In the genomic region with DNA sequence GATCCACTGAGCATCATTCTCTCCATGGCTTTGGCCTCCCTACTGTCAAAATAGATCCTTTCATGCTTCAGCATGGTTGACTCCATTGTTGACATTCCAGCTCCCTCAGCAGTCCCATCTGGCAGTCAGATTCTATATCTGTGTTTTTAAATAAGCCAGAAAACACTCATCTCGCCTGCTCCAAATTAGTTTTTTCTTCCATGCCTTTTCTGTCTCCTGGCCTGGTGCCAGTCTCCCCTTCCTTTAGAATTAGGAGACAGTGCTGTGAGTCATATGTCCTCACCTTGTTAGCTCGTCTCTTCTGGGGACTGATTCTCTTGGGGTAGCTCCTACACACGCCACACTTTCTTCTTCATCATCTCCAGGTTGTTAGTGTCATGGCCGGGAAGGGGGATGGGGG, we compare ENCODE assay signal across 11 mouse cellular contexts.
DNase-seq lines count a peak whose midpoint lies in the region; ATAC-seq lines count a peak whose summit lies in the region.
"Had no signal": no experiment of that assay in that cellular context is flagged by ENCODE, and none has a peak within 500 bp of the region (broad histone marks: within the 10 kb centered on the region; RNA-seq: fewer than 3 reads in every experiment).

No protein-coding gene starts in this region.

- no peaks in the 10 kb centered on the region for H3K36me3 ChIP-seq in intestine, embryonic 16.5 days (ENCODE audit: control insufficient read depth, insufficient read depth, low read length)
- no peaks in the 10 kb centered on the region for H3K36me3 ChIP-seq in intestine, embryonic 15.5 days
- H3K36me3 ChIP-seq: lung, embryonic 15.5 days had no signal

- no peak overlapping the region for H3K4me3 ChIP-seq in intestine, embryonic 16.5 days (ENCODE audit: low read length)
- H3K4me3 ChIP-seq in intestine, embryonic 15.5 days (replicated peaks) = no peak overlapping the region
- H3K4me3 ChIP-seq: lung, embryonic 15.5 days had no signal

- DNase-seq in 3T3-L1 (ENCODE audit: low read depth, low spot score) = peak; percentile 39
- DNase-seq in Muller cell, postnatal 12 days (ENCODE audit: inconsistent ontology term) = peak; percentile 66
- DNase-seq in left cerebral cortex, postnatal 25 days (ENCODE audit: low spot score in 2 of 2) = peak; percentile 61 to 70
- DNase-seq in kidney, adult 11 months = no peak
- DNase-seq in gastrocnemius, postnatal 36 days = no peak
- DNase-seq: adrenal gland, adult 2 months; kidney, adult 2 months; layer of hippocampus, postnatal 36 days had no signal

- peak overlapping the region; percentile 40; the same call in 1 of the 2 replicates for H3K27ac ChIP-seq in intestine, embryonic 16.5 days (ENCODE audit: low read length)
- H3K27ac ChIP-seq in intestine, embryonic 15.5 days = no peak overlapping the region

- H3K9me3 ChIP-seq in intestine, embryonic 16.5 days (ENCODE audit: control insufficient read depth, low read length) = no peaks in the 10 kb centered on the region
- H3K9me3 ChIP-seq in intestine, embryonic 15.5 days = no peaks in the 10 kb centered on the region
- H3K9me3 ChIP-seq: lung, embryonic 15.5 days had no signal

- H3K27me3 ChIP-seq in intestine, embryonic 16.5 days (replicated peaks; ENCODE audit: control insufficient read depth, insufficient read depth, low read length) = no peaks in the 10 kb centered on the region
- H3K27me3 ChIP-seq in intestine, embryonic 15.5 days (replicated peaks) = no peaks in the 10 kb centered on the region
- H3K27me3 ChIP-seq: lung, embryonic 15.5 days had no signal

- ATAC-seq in intestine, embryonic 16.5 days = no peak
- no peak for ATAC-seq in intestine, embryonic 15.5 days

- H3K4me1 ChIP-seq in intestine, embryonic 16.5 days (ENCODE audit: control insufficient read depth, insufficient read depth, low read length) = peaks cover 8% of the 10 kb centered on the region; the same call in 1 of the 2 replicates
- 0 out of 2 replicates have a peak, but pooled peaks cover 3% of the 10 kb centered on the region for H3K4me1 ChIP-seq in intestine, embryonic 15.5 days (replicated peaks)

- H3K9ac ChIP-seq in intestine, embryonic 16.5 days (ENCODE audit: low read depth, low read length) = no peak overlapping the region
- H3K9ac ChIP-seq in intestine, embryonic 15.5 days = no peak overlapping the region
- H3K9ac ChIP-seq: lung, embryonic 15.5 days had no signal

- intact Hi-C loops in left cerebral cortex, postnatal 25 days (cut with DNase I) = no loop called here
- intact Hi-C loops in gastrocnemius, postnatal 36 days (cut with DNase I) = no loop called here

- WGBS in intestine, embryonic 16.5 days = 36% methylated on average over 4 of the region's 4 CpGs
- 38% methylated on average over 4 of the region's 4 CpGs for WGBS in intestine, embryonic 15.5 days

- no peak overlapping the region for H3K4me2 ChIP-seq in intestine, embryonic 16.5 days (ENCODE audit: low read depth, low read length)
- no peak overlapping the region for H3K4me2 ChIP-seq in intestine, embryonic 15.5 days (replicated peaks)
- H3K4me2 ChIP-seq: lung, embryonic 15.5 days had no signal

Comparison
In these comparisons a context has a peak if more than half of its experiments do, and no peak if none do; other contexts are left out.
1. DNase-seq: peak in 3T3-L1 (single experiment), Muller cell, postnatal 12 days (single experiment) and left cerebral cortex, postnatal 25 days (2 of 2); none in kidney, adult 11 months (single experiment) and gastrocnemius, postnatal 36 days (0 of 2).